Mouse (Mus musculus) cerebellum, postnatal 10 days (tissue): Measurements from ENCODE around the gene Crip2.

Experiments used
- DNase-seq, 2 experiments: peaks; one replicate each; pipeline ENCODE4 v3.0.0; 2021; ENCODE audit warnings: mixed read lengths in 2 of 2

Crip2 gene

GRCm38 (mm10) chr12:113132567-113132966 is 7.5 kb upstream of the Crip2 start:
- DNase-seq: peak; percentile 50 to 59

GRCm38 (mm10) chr12:113133260-113133659 is 6.8 kb upstream of the Crip2 start:
- peak in 1 of 2 experiments; percentile 6 for DNase-seq

GRCm38 (mm10) chr12:113133861-113134403 is 6.1 kb upstream of the Crip2 start:
- peak in 1 of 2 experiments; percentile 17 for DNase-seq

- DNase-seq: no peak
These were observed 5.5 kb upstream of the Crip2 start for GRCm38 (mm10) chr12:113134502-113134901.

- DNase-seq: no peak
These were observed 4.6 kb upstream of the Crip2 start for GRCm38 (mm10) chr12:113135401-113135800.

- DNase-seq: no peak
These were observed 3.5 kb upstream of the Crip2 start for GRCm38 (mm10) chr12:113136492-113137020.

- DNase-seq: no peak
These were observed 2.5 kb upstream of the Crip2 start for GRCm38 (mm10) chr12:113137260-113138213.

GRCm38 (mm10) chr12:113138291-113138690 is 1.7 kb upstream of the Crip2 start:
- DNase-seq: no peak

- DNase-seq: peak; percentile 48 to 49
These were observed 853 bp upstream of the Crip2 start for GRCm38 (mm10) chr12:113138901-113139864.

GRCm38 (mm10) chr12:113140616-113141411 is 778 bp downstream of the Crip2 start:
- DNase-seq: peak; percentile 50 to 55

GRCm38 (mm10) chr12:113141531-113141973 is 1.5 kb downstream of the Crip2 start:
- peak; percentile 74 to 78 for DNase-seq

- DNase-seq: peak; percentile 63 to 76
These were observed 2.3 kb downstream of the Crip2 start for GRCm38 (mm10) chr12:113142021-113142975.

- DNase-seq: no peak
These were observed 3.1 kb downstream of the Crip2 start for GRCm38 (mm10) chr12:113143164-113143563.

- DNase-seq: peak; percentile 53 to 65
These were observed 4.1 kb downstream of the Crip2 start for GRCm38 (mm10) chr12:113144001-113144756.

- DNase-seq: no peak
These were observed 4.8 kb downstream of the Crip2 start for GRCm38 (mm10) chr12:113144886-113145285.

- no peak for DNase-seq
These were observed 5.6 kb downstream of the Crip2 start for GRCm38 (mm10) chr12:113145591-113145990.

- peak; percentile 87 to 91 for DNase-seq
These were observed 6.3 kb downstream of the Crip2 start, which contains the start of gene Crip1 for GRCm38 (mm10) chr12:113146112-113147057. Gene Crip1, plus strand, starts transcription at chr12:113146316.

GRCm38 (mm10) chr12:113147481-113147880 is 7.4 kb downstream of the Crip2 start:
- peak; percentile 91 to 95 for DNase-seq
